Mouse (Mus musculus) retina, postnatal 7 days (tissue): ENCODE measurements around the gene Slc25a20.

ENCODE experiments used
- DNase-seq: peaks from one replicate; pipeline ENCODE4 v3.0.0-alpha.2; 2012; ENCODE audit warnings: low read depth, low spot score

Gene Slc25a20

DNA sequence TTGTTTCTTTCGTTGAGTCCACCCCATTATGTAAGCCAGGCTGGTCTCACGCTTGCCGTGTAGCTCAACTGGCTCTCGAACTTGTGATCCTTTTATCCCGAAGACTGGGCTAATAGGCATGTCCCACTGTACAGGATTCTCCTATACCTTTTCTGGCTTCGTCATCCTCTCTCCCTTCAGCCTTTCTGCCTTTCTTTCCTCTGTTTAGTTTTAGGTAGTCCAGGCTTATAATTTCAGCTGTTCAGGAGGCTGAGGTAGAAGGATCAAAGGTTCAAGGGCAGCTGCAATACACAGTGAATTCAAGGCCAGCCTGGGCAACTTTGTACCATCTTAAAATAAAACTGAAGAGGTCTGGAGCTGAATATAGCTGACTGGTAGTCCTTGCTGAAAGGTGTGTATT is 25.3 kb downstream of the Slc25a20 start:
- no peak for DNase-seq

DNA sequence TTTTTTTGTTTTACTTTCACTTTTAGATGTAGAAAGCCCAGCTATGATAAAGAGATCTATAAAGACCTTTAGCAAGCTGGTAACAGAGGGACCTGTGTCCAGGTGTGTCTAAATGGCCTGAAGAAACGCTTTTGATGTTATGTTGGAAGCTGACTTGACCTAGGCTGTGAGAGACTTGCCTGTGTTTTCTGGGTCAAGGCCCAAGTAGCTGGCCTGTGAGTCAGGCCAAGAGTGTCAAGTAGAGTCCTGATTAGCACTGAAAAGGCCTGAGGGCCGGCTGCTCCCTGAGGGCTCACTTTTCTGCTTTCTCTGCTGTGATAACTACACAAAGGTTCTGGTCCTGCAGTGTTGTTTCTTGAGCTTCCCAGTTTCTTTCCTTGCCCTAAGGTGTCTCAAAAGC is 25.8 kb downstream of the Slc25a20 start:
- DNase-seq = no peak

DNA sequence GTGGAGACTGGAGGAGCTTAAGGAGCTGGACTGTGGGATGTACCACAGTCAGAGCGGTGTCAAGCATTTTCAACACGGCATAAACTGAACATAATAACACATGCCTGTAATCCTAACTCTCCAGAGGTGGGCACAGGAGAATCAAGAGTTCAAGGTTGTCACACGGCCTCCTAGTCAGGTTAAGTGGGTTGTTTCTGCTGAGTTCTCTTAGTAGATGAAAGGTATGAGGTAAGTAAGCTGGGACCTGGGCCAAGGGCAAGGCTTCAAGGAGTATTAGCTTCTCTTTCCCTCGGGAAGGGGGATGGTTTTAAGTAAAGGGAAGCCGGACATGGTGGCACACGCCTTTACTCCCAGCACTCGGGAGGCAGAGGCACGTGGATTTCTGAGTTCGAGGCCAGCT is 26.6 kb downstream of the Slc25a20 start:
- no peak for DNase-seq

DNA sequence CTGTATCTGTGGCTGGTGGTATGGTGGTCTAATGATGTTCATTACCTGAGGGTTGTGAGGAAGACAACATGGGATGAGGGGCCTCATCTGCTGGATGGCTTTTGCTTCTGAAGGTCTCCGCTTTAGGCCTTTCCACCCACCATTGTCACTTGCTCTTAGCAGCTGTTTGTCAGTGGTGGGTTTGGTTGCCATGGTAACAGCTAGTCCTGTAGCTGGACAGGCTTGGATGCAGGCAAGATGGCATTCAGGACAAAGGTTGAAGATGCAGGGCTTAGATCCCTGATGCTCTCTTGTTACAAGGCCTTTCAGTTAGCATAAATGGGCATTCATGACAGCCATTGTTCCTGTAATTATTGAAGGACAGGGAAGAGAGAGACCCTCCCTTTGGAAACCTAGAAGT is 27.2 kb downstream of the Slc25a20 start, which contains the start of gene Prkar2a:
TSS of gene Prkar2a (plus strand) at position 209 of the 400 bp plus-strand sequence.
- no peak for DNase-seq

DNA sequence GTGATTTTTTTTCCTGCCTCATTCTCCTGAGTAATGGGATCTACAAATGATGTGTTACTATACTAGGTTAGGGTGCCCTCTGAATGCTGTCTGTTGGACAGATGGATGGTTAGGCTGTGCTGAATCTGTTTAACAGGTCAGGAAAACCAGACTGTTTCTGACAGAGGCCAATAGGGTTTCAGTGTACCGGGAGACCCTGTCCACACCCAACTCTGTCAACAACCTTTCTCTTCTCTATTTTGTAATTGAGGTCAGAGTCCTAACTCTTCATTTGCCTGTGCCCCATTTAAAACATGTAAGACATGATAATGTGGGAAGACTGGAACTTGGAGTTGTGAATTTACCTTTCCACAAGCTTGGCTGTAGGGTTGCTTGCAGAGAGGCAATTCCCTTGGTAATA is 28.1 kb downstream of the Slc25a20 start:
- DNase-seq = no peak

DNA sequence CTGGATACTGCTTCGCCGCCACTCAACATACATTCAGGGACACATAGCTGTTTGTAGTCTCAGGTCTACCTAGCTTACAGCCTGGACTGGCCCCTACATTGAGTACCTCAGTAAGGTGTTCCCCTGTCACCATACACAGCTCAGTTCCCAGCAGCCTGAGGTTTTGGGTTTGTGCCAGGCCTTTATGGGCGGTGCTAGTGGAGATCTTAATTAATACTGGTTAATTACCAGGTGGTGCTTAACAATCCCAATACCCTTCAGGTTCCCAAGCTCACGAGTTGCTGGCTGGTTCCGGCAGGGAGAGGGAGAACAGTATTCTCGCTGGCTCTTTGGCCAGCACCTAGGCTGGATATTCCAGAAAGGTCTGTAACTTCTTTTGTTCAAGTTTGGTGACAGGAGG is 29.0 kb downstream of the Slc25a20 start:
- no peak for DNase-seq

DNA sequence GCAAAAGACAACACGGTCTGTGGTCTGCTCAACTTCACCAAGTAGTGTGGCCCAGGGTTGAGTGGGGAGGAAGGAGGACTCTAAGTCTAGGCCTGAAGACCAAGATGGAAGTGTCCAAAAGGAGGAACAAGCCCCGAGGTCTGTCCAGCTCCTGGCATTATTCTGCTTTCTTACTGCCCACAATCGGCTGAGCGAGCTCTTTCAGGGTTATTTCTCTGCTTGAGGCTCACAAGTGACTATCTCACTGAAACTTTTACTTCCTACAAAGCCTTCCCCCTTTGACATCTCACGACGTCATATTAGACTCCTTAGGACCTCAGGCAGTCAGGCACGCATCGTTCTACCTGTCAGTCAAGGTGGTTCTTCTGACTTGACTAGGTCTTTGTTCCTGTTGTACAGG is 29.5 kb downstream of the Slc25a20 start:
- DNase-seq = no peak

DNA sequence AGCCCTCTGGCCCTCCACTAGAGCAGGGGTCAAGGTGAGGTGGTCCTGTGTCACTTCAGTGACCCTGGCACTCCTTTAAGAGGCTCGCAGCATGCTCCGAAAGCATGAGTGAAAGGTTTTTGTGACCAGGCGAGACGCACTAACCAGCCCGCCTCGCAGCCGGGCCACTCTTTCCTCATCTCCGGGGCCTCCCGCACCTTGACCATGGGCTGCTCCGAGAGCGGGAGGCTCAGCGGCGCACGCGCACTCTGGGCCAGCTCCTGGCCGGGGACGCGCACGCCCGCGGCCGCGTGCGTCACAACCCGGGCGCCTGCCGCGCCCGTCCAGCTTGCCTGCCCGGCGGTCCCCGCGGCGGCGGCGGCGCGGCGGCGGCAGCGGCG is 29.9 kb downstream of the Slc25a20 start:
- peak; percentile 85 for DNase-seq

DNA sequence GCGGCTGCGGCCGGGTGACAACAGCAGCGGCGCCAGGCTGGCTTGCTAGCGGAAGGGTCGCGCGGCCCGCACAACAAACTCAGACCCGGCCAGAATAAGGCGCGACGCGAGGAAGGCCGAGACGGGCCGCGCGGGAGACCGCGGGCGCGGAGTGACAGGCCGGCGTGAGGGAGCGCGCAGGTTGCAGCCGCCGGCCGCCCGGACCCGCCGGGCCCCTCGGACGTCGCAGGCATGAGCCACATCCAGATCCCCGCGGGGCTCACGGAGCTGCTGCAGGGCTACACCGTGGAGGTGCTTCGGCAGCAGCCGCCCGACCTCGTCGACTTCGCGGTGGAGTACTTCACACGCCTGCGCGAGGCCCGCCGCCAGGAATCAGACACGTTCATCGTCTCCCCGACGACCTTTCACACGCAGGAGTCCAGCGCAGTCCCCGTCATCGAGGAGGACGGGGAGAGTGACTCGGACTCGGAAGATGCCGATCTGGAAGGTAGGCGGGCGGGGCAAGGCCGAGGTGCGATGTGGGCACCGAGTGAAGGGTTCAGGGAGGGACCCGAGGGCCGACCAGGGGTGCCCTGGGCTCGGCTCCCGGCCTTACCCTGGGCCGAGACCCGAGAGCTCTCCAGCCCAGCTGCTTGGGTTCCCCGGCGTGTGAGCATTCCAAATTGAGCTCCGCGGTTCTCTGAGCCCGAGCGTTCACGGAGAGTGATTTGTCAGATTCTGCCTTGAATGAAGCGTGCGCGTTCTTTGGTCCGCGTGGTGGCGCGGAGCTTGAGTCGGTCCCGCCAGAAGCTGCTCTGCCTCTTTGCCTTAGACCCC is 30.5 kb downstream of the Slc25a20 start:
- peak; percentile 30 for DNase-seq

DNA sequence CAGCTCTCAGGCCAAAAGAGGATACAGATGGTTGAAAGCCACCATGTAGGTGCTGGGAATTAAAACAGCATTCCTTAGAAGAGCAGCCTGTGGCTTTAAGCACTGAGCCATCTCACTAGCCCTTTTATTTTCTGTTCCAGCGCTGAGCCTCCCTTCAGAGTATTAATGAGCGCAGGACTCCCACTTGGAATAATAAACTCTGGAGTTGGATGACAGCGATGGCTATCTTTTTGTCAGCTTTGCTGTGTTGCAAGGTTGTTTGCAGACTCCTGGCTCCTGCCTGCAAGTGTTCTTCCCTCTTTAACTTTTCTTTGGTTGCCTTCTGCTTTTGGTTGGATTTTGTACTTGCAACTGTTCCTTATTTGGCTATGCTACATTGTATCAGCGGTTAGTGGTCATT is 32.1 kb downstream of the Slc25a20 start:
- no peak for DNase-seq

DNA sequence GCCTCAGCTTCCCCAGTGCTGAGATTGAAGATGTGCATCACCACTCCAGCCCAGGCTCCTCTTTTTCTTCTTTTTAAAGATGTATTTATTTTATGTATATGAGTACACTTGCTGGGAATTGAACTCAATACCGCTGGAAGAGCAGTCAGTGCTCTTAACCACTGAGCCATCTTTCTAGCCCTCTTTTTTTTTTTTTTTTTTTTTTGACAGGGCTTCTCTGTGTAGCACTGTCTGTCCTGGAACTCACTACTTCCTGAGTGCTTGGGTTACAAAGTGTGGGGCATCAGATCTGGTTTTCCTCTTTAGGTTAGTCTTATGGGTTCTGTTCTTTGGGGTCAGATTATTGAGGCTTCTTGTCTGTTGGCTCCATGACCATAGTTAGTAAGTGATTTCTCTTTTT is 32.6 kb downstream of the Slc25a20 start:
- DNase-seq = no peak

DNA sequence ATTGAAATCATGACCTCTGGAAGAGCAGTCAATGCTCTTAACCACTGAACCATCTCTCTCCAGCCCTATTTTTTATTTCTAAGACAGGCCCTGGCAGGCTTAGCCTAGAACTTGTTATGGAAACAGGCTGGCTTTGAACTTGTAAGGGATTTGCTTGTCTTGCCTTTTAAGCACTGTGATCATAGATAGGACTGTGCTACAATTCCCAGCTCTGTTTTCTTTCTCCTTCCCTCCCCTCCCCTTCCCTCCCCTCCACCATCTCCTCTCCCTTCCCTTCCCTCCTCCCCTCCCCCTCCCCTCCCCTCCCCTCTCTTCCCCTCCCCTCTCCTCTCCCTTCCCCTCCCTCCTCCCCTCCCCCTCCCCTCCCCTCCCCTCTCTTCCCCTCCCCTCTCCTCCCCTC is 40.6 kb downstream of the Slc25a20 start:
- DNase-seq = no peak

DNA sequence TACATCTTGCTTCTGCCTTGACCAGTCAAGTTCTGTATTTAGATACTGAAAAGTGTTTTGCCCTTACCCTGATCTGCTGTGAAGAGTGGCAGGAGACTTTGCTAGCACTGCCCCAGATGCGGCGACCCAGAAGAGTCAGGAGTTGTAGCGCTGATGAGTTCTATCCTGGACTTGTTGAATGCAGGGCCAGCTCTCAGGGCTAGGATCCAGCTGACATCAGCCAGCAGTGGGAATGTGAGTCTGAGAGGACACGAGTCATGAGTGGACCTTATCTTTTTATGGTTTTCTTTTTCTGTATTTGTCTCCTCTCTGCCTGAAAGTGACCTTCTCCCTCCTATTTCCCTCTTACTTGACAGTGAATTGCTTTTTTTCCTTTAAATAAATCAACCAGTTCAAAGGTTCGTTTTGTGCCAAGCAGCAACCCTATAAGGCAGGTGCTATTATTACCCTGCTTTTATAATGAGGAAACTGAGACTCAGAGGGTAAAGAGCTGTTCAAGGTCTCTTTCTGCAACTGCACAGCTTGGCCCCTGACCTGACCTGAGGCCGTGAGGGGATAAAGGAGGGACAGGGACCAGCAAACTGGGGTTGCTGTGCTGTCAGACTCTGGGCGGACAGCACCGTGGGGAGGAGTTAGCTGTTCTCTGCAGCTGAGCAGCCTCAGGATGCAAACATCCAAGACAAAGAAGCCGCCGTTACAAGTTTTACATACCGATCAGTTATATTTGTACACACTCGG is 41.7 kb downstream of the Slc25a20 start:
- DNase-seq = no peak

DNA sequence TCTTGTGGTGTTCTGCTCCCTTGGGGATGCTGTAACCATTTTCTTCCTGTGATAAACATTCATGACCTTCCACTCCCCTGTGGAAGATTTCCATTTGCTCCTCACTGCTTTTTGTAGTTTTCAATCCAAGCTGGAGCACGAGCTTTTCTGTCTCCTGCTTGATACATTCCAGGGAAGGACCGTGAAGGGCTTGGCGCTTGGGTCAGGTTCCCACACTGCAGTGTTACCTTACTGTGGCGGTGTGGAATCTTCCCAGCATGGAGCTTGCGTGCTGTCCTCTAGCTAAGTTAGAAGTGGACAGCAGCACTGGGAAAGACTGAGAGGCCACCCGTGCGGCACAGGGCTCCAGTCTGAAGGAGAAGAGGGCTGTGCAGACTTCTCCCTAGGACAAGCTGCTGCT is 42.7 kb downstream of the Slc25a20 start:
- no peak for DNase-seq

DNA sequence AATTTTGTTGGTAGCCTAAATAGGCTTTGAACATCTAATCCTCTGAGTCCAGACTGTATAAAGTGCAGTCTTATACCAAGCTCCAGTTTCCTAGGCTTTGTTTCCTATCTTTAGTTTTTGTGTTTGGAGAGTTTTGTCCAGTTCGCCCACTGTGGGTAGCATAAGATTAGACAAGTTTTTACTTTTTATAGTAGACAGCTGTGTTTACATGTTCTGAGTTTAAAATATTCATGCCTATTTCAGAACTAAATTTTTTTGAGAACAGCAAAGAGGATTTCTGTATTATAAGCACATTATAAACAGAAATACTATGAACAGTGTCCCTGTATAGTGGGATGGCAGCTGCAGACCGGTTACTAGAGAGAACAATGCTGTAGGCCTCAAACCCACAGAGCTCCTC is 45.3 kb downstream of the Slc25a20 start:
- no peak for DNase-seq

DNA sequence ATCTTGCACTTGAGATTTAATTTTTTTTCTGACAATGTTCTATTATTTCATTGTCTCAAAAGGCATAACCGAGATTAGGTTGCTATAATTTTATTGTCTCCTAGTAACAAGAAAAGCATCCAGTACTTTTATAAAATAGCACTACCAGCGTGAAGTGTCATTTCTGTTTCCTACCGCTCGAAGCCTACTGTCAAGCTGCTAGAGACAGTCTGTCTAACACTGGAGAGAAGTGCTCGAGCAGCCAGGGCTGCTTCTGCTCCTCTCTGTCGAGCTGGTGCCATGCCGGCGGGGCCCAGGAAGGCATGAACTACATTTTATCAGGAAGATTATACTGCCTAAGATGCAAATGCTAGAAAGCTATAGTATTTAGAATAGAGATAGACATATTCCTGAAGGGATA is 46.9 kb downstream of the Slc25a20 start:
- no peak for DNase-seq

DNA sequence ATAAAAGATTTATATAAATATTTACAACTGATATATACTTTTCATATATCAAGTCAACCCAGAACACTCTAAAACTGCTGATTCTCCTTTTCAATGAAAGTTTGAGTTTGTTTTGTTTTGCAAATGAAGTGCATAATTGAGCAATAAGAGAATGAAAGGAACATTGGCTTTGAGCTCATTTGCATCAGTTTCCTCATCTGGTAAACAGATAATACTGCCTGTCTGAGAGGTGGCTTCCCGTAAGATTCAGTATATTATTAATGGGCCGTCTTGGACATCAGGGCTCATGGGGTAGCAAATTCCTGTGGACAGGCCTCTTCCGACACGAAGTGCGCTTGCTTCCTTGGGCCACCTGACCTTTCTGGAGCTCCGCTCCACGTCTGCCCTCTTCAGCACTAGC is 48.9 kb downstream of the Slc25a20 start:
- no peak for DNase-seq

DNA sequence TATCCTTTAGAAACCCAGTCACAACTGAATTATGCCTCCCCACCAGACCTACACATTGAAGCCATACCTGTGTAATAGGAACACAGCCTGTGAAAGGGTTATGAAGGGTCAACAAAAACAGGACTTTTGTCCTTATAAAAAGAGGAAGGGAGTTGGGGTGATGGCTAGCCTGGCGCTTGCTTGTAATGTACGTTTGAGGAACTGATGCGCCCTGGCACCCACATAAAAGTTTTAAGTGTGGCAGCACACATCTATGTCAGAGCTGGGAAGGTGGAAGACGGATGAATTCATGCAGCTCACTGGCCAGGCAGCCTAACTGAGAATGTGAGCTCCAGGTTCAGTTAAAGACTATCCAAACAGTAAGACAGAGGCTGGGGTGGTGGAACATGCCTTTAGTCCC is 54.3 kb downstream of the Slc25a20 start:
- DNase-seq = no peak

DNA sequence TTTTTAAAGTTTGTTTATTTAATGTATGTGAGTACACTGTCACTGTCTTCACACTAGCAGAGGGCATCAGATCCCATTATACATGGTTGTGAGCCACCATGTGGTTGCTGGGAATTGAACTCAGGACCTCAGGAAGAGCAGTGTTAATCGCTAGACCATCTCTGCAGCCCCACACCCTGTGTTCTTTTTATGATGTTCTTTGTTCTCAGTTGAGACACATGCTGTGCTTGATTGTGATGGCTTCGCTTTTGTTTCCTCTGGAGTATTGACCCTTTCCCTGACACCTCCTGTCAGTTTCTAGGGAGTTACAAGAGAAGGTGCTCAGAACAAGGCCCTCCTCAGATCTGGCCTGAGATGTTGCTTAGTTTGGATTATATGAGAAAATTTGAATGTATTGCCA is 61.9 kb downstream of the Slc25a20 start:
- DNase-seq = no peak

DNA sequence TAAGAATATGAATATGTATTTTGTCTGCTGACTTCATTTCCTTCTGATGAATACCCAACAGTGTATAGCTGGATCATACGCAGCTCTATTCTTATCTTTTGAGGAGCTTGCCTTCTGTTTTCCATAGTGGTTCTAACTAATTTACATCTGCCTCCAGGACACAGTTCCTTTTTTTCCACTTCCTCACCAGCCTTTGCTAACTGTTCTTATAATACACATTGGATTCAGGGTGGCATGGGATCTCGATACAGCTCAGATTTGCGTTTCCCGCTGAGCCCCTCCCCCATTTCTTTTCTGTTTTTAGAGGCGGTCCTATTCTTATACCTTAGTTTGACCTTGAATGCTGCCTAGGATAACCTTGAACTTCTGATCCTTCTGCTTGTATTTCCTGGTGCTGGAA is 64.2 kb downstream of the Slc25a20 start:
- DNase-seq = no peak

DNA sequence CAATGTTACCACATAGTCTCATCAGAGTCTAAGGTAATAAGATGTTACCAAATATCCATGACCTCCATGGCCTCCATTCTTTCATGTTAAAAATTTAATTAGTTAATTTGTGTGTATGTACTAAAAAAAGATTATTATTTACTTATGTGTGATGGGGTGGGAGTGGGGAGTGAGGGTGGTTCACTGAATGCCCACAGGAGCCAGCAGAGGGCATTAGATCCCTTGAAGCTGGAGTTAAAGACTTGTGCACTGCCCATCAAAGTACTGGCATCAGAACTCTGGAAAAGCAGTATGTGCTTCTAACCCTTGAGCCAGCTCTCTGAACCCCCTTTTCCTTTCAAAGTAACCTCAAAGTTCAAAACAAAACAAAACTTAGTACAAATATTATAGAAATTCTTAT is 67.2 kb downstream of the Slc25a20 start:
- no peak for DNase-seq

DNA sequence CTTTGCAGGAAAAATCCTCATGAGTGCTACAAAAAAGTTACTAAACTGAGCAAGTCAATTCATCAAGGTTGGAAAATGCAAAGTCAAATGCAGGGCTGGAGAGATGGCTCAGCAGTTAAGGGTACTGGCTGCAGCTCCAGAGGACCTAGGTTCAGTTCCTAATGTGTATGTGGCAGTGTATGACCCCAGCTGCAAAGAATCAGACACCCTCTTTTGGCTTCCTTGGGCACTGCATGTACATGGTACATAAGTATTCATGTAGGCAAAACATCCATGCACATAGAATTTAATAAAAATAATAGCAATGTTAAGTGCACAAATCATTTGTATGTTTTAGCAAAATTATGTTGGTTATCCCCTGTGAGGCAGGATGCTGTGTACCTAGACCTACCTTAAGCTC is 70.6 kb downstream of the Slc25a20 start:
- DNase-seq = no peak
